Comparison of ENCODE assay signal across 14 mouse cellular contexts in genomic region chr13:22045311-22045710, GRCm38 (mm10). TPM values are rescaled to one million over a fixed set of nuclear protein-coding genes. Genes with fewer than 3 reads are reported as not detected.
"Had no signal": no experiment of that assay in that cellular context is flagged by ENCODE, and none has a peak within 500 bp of the region (broad histone marks: within the 10 kb centered on the region; RNA-seq: fewer than 3 reads in every experiment).

No protein-coding gene starts in this region.

- DNase-seq: kidney, adult 11 months; kidney, adult 9 months; kidney, postnatal 36 days; left cerebral cortex, postnatal 4 days; lung, adult 18-20 months; retina, postnatal 1 day; right cerebral cortex, postnatal 4 days; spleen, adult 18-20 months; thymus, adult 18-20 months had no signal

- H3K9ac ChIP-seq: limb, embryonic 13.5 days; midbrain, embryonic 13.5 days; neural tube, embryonic 12.5 days had no signal

- H3K9me3 ChIP-seq: limb, embryonic 13.5 days; midbrain, embryonic 13.5 days; neural tube, embryonic 12.5 days had no signal

- ATAC-seq: midbrain, embryonic 13.5 days had no signal

- H3K27me3 ChIP-seq: limb, embryonic 13.5 days; midbrain, embryonic 13.5 days; neural tube, embryonic 12.5 days had no signal

- H3K36me3 ChIP-seq: limb, embryonic 13.5 days; midbrain, embryonic 13.5 days; neural tube, embryonic 12.5 days had no signal

- H3K27ac ChIP-seq: kidney, postnatal 0 days; limb, embryonic 13.5 days; midbrain, embryonic 13.5 days; neural tube, embryonic 12.5 days had no signal

- H3K4me3 ChIP-seq: midbrain, embryonic 13.5 days; myocyte; neural tube, embryonic 12.5 days had no signal

RNA-seq across cellular contexts. Expression of gene Hist1h2ah, which starts 9.9 kb away (rescaled TPM):
- polyA plus RNA-seq: midbrain, embryonic 13.5 days had no signal
